Mouse (Mus musculus) liver, embryonic 14.5 days (tissue): ENCODE results near the gene Myt1l. TPM values are rescaled to one million over a fixed set of nuclear protein-coding genes. Genes with fewer than 3 reads are reported as not detected.
A peak's percentile ranks its signal among the peaks of the same experiment; 100 is the strongest.

Experiments used
- ATAC-seq: fragments of 200-750 bp; cut with Nextera tagmentation; 2 replicates; pipeline ENCODE4 v1.8.0; 2017; ENCODE audit warnings: moderate number of reproducible peaks, mild to moderate bottlenecking, moderate library complexity; ENCODE audit not compliant: insufficient read depth
- DNase-seq, 3 experiments: peaks; one replicate each; pipeline ENCODE4 v3.0.0-alpha.2; 2012 to 2013; ENCODE audit warnings: low read depth in 3 of 3, low spot score in 3 of 3
- H3K27ac ChIP-seq: fragments of 300-500 bp; sonication (generic); 2 replicates; pipeline ENCODE4 v1.5.1; 2014; ENCODE audit warnings: moderate library complexity, mild to moderate bottlenecking, control low read depth, inconsistent platforms
- H3K27me3 ChIP-seq: fragments of 300-500 bp; sonication (generic); 2 replicates; pipeline ENCODE4 v1.6.1; 2014; ENCODE audit warnings: mild to moderate bottlenecking, low read length, moderate library complexity; ENCODE audit not compliant: control insufficient read depth, insufficient read depth
- H3K36me3 ChIP-seq: fragments of 300-500 bp; sonication (generic); replicated peaks from 2 replicates; pipeline ENCODE4 v1.6.1; 2014; ENCODE audit warnings: low read depth; ENCODE audit not compliant: control insufficient read depth, insufficient read depth
- H3K4me1 ChIP-seq, 2 experiments: fragments of 200-500 bp in 1 of 2; fragments of 300-500 bp in 1 of 2; sonication (generic) in 1 of 2; replicated peaks; 2 replicates each; pipeline ENCODE4 v1.6.1; 2012 to 2014; ENCODE audit warnings: antibody characterized with exemption in 1 of 2, inconsistent platforms in 1 of 2, low read length in 1 of 2; ENCODE audit not compliant: control insufficient read depth in 2 of 2, insufficient read depth in 2 of 2
- H3K4me2 ChIP-seq: fragments of 300-500 bp; sonication (generic); 2 replicates; pipeline ENCODE4 v1.6.1; 2014; ENCODE audit warnings: low read depth, mild to moderate bottlenecking, control low read depth, moderate library complexity
- H3K4me3 ChIP-seq, 2 experiments: fragments of 200-500 bp in 1 of 2; fragments of 300-500 bp in 1 of 2; sonication (generic) in 1 of 2; 2 replicates each; pipeline ENCODE4 v1.5.1; 2012 to 2014; ENCODE audit warnings: low read depth in 2 of 2, low read length in 2 of 2, mild to moderate bottlenecking in 2 of 2, control low read depth in 1 of 2, inconsistent platforms in 1 of 2, moderate library complexity in 1 of 2; ENCODE audit not compliant: insufficient read depth in 1 of 2
- H3K9ac ChIP-seq: fragments of 300-500 bp; sonication (generic); replicated peaks from 2 replicates; pipeline ENCODE4 v1.6.1; 2014; ENCODE audit warnings: mild to moderate bottlenecking, control low read depth, moderate library complexity
- H3K9me3 ChIP-seq: fragments of 300-500 bp; sonication (generic); 2 replicates; pipeline ENCODE4 v1.6.1; 2016; ENCODE audit warnings: low read length, mixed read lengths; ENCODE audit not compliant: control insufficient read depth
- CTCF ChIP-seq: IDR thresholded peaks from 2 replicates; pipeline ENCODE4 v1.5.1; 2016; ENCODE audit warnings: antibody characterized with exemption, low read depth, control low read depth
- EP300 ChIP-seq: IDR thresholded peaks from 2 replicates; pipeline ENCODE4 v1.6.1; 2016; ENCODE audit warnings: antibody characterized with exemption, low read depth
- WGBS: fragments of 180-500 bp; shearing (Covaris S2); extraction: QIAGEN DNeasy Blood & Tissue Kit; methylation state at CpG from one replicate; pipeline ENCODE4 v1.1.7; 2014; ENCODE audit not compliant: insufficient replicate concordance; 5-methylcytosine and 5-hydroxymethylcytosine counted together
- polyA plus RNA-seq, 2 experiments: library from polyadenylated mRNA; depleted of rRNA in 1 of 2; stranded (reverse) in 1 of 2; unstranded in 1 of 2; fragments of >200 nt; fragmentation: Nextera tagmentation in 1 of 2; extraction: Ambion mirVana in 1 of 2; gene quantifications; 2 replicates each; pipeline versions ENCODE4 v1.2.1 to v1.2.3; 2012 to 2014

The Myt1l gene
- polyA plus RNA-seq, 2 experiments, result not detected

DNA sequence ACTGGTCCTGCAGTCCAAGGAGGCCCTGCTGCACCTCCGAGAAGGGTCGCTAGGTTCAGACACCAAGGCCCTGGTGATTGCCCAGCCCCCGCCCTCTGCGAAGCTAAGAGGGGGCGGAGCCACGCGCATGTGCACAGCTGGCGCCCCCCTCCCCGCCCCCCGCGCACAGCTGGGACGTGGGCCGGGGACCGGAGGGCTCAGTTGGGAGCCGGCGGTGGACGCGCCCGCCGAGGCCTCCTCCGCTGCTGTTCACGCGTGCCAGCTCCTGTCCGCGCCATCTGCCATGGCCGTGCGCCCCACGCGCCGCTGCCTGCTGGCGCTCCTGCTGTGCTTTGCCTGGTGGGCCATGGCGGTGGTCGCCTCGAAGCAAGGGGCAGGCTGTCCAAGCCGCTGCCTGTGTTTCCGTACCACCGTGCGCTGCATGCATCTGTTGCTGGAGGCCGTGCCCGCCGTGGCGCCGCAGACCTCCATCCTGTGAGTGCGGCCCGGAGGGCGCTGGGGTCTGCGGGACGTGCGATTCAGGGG, 409.7 kb downstream of the Myt1l start:
- no peak for ATAC-seq
- Histone ChIP-seq H3K4me3 (peak overlapping the region; percentile 31 to 46), H3K27ac (no peak overlapping the region), H3K9me3 (no peaks in the 10 kb centered on the region), H3K27me3 (peaks cover 20% of the 10 kb centered on the region), H3K4me2 (peak overlapping the region; percentile 15), H3K36me3 (no peaks in the 10 kb centered on the region), H3K9ac (no peak overlapping the region), H3K4me1 (no peaks in the 10 kb centered on the region)
- no peak for TF ChIP-seq CTCF
- DNase-seq, result no peak
- WGBS, result 2% methylated on average over 49 of the region's 49 CpGs

GRCm38 (mm10) chr12:29938376-29939041, 410.3 kb downstream of the Myt1l start:
- H3K4me2 ChIP-seq, result no peak overlapping the region
- H3K4me1 ChIP-seq, result no peaks in the 10 kb centered on the region
- no peak overlapping the region for H3K9ac ChIP-seq
- WGBS, result under 1% methylated on average over 39 of the region's 40 CpGs
- TF ChIP-seq CTCF (no peak), EP300 (no peak)
- peak overlapping the region; percentile 31 to 46 for H3K4me3 ChIP-seq
- H3K36me3 ChIP-seq, result no peaks in the 10 kb centered on the region
- ATAC-seq (no peak), DNase-seq (no peak)
- no peaks in the 10 kb centered on the region for H3K9me3 ChIP-seq
- peaks cover 20% of the 10 kb centered on the region for H3K27me3 ChIP-seq
- no peak overlapping the region for H3K27ac ChIP-seq

- no peak for TF ChIP-seq CTCF
- TF ChIP-seq EP300, result no peak
- no peak overlapping the region for H3K4me2 ChIP-seq
Observed at GRCm38 (mm10) chr12:29939261-29939671, 411.1 kb downstream of the Myt1l start.

DNA sequence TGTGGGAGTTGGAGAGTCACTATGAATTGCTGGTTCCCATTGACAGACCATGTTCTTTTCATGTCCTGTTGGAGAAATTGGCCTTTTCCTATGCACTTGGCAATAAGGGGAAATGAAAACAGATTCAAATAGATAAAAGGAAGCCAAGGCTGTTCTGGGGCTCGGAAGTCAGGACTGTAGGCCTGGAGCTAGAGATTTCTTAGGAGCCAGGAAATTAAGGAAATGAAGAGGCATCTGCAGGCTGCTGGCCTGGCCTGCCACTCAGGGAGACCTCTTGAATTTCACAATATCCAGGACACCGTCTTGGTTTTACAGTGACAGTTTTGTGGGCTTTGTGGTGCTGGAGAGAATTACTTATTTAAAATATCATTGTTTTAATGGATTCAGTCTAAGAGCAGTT, 414.3 kb downstream of the Myt1l start:
- Histone ChIP-seq H3K4me3 (no peak overlapping the region), H3K27ac (no peak overlapping the region), H3K36me3 (no peaks in the 10 kb centered on the region), H3K9ac (no peak overlapping the region), H3K9me3 (no peaks in the 10 kb centered on the region), H3K4me2 (no peak overlapping the region), H3K27me3 (peaks cover 17% of the 10 kb centered on the region), H3K4me1 (peaks cover 0 to 2% of the 10 kb centered on the region in 2 experiments; a peak in 1 of 4 replicates)
- ATAC-seq (no peak), DNase-seq (no peak)
- 30% methylated on average over 2 of the region's 2 CpGs for WGBS
- TF ChIP-seq EP300 (no peak), CTCF (no peak)

More at GRCm38 (mm10) chr12:29939261-29939671, 411.1 kb downstream of the Myt1l start:
- H3K9me3 ChIP-seq, result no peaks in the 10 kb centered on the region
- DNase-seq (no peak), ATAC-seq (no peak)
- WGBS, result 13% methylated on average over 8 of the region's 8 CpGs
- H3K27ac ChIP-seq, result no peak overlapping the region
- no peaks in the 10 kb centered on the region for H3K4me1 ChIP-seq
- H3K36me3 ChIP-seq, result no peaks in the 10 kb centered on the region
- H3K27me3 ChIP-seq, result peaks cover 20% of the 10 kb centered on the region
- H3K9ac ChIP-seq, result no peak overlapping the region
- H3K4me3 ChIP-seq, result peak overlapping the region in 1 of 2 experiments; percentile 34; a peak in 1 of 4 replicates

DNA sequence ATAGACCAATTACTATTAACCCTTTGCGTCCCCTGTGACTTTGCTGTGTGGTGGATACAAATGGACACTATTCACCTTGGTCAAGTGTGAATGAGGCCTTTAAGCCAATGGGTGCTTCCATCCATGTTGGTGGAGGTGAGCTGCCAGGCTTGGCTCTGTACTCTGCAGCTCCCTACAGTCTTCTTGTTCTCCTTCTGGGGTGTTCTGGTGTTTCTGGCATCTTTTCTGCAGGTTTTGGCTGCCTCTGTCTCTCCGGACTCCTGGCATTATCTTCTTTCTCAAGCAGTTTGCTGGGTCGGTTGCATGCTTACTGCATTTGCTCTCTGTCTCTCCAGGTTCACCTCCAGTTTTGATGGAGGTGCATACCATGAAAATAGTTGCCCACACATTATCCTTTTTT, 416.5 kb downstream of the Myt1l start:
- no peak overlapping the region for H3K9ac ChIP-seq
- no peak overlapping the region for H3K4me3 ChIP-seq
- no peak overlapping the region for H3K4me2 ChIP-seq
- no peak for DNase-seq
- no peak for ATAC-seq
- H3K36me3 ChIP-seq, result no peaks in the 10 kb centered on the region
- peaks cover 0 to 2% of the 10 kb centered on the region in 2 experiments; a peak in 1 of 4 replicates for H3K4me1 ChIP-seq
- H3K9me3 ChIP-seq, result no peaks in the 10 kb centered on the region
- no peaks in the 10 kb centered on the region for H3K27me3 ChIP-seq
- no peak overlapping the region for H3K27ac ChIP-seq
- WGBS, result 51% methylated on average over 3 of the region's 3 CpGs
- TF ChIP-seq EP300, result no peak
- no peak for TF ChIP-seq CTCF
